Mouse (Mus musculus) hindbrain, embryonic 13.5 days (tissue): ENCODE results near the gene Znrf1. TPM values are rescaled to one million over a fixed set of nuclear protein-coding genes. Genes with fewer than 3 reads are reported as not detected.

Source experiments
- ATAC-seq: fragments of 200-750 bp; cut with Nextera tagmentation; 2 replicates; pipeline ENCODE4 v1.8.0; 2017; ENCODE audit warnings: moderate TSS enrichment; ENCODE audit not compliant: low FRiP score
- H3K27ac ChIP-seq: fragments of 300-500 bp; sonication (generic); 2 replicates; pipeline ENCODE4 v1.5.1; 2015; ENCODE audit warnings: inconsistent platforms, mild to moderate bottlenecking, moderate library complexity
- H3K27me3 ChIP-seq: fragments of 300-500 bp; sonication (generic); 2 replicates; pipeline ENCODE4 v1.6.1; 2015; ENCODE audit warnings: mild to moderate bottlenecking, inconsistent platforms
- H3K36me3 ChIP-seq: fragments of 300-500 bp; sonication (generic); 2 replicates; pipeline ENCODE4 v1.6.1; 2015; ENCODE audit warnings: mild to moderate bottlenecking, inconsistent platforms
- H3K4me1 ChIP-seq: fragments of 300-500 bp; sonication (generic); replicated peaks from 2 replicates; pipeline ENCODE4 v1.6.1; 2015; ENCODE audit warnings: inconsistent platforms
- H3K4me2 ChIP-seq: fragments of 300-500 bp; sonication (generic); 2 replicates; pipeline ENCODE4 v1.6.1; 2015; ENCODE audit warnings: inconsistent platforms, mild to moderate bottlenecking, moderate library complexity
- H3K4me3 ChIP-seq: fragments of 300-500 bp; sonication (generic); 2 replicates; pipeline ENCODE4 v1.5.1; 2015; ENCODE audit warnings: mild to moderate bottlenecking, inconsistent platforms
- H3K9ac ChIP-seq: fragments of 300-500 bp; sonication (generic); 2 replicates; pipeline ENCODE4 v1.6.1; 2015; ENCODE audit warnings: mild to moderate bottlenecking, inconsistent platforms
- H3K9me3 ChIP-seq: fragments of 300-500 bp; sonication (generic); 2 replicates; pipeline ENCODE4 v1.6.1; 2016; ENCODE audit warnings: inconsistent platforms
- WGBS: fragments of 180-500 bp; shearing (Covaris S2); methylation state at CpG from one replicate; pipeline ENCODE4 v1.1.7; 2015; 5-methylcytosine and 5-hydroxymethylcytosine counted together
- polyA plus RNA-seq: library from polyadenylated mRNA; unstranded; fragments of >200 nt; fragmentation: Nextera tagmentation; extraction: Ambion mirVana; gene quantifications from 2 replicates; pipeline ENCODE4 v1.2.1, GENCODE M21; 2015

The Znrf1 gene
- polyA plus RNA-seq, 1 experiment from 2014 or later: 80.0 TPM

GRCm38 (mm10) chr8:111614786-111615701, 79.1 kb downstream of the Znrf1 start:
- Histone ChIP-seq H3K4me1 (peaks cover 14% of the 10 kb centered on the region), H3K9me3 (no peaks in the 10 kb centered on the region), H3K9ac (no peak overlapping the region), H3K36me3 (peaks cover 35% of the 10 kb centered on the region), H3K27me3 (no peaks in the 10 kb centered on the region), H3K27ac (no peak overlapping the region), H3K4me3 (no peak overlapping the region), H3K4me2 (no peak overlapping the region)
- no peak for ATAC-seq
- 88% methylated on average over 6 of the region's 6 CpGs for WGBS

- Histone ChIP-seq H3K9me3 (no peaks in the 10 kb centered on the region), H3K27me3 (no peaks in the 10 kb centered on the region), H3K4me2 (no peak overlapping the region), H3K4me1 (peaks cover 30% of the 10 kb centered on the region), H3K36me3 (peaks cover 37% of the 10 kb centered on the region), H3K27ac (no peak overlapping the region), H3K4me3 (no peak overlapping the region), H3K9ac (no peak overlapping the region)
- 60% methylated on average over 6 of the region's 6 CpGs for WGBS
- ATAC-seq: no peak
Observed at GRCm38 (mm10) chr8:111617812-111618211, 81.9 kb downstream of the Znrf1 start.

- Histone ChIP-seq H3K4me2 (no peak overlapping the region), H3K4me3 (no peak overlapping the region), H3K36me3 (peaks cover 36% of the 10 kb centered on the region), H3K4me1 (peaks cover 32% of the 10 kb centered on the region), H3K27me3 (no peaks in the 10 kb centered on the region), H3K9me3 (no peaks in the 10 kb centered on the region), H3K9ac (no peak overlapping the region), H3K27ac (no peak overlapping the region)
- no peak for ATAC-seq
- WGBS: 88% methylated on average over 4 of the region's 4 CpGs
Observed at GRCm38 (mm10) chr8:111618273-111618672, 82.4 kb downstream of the Znrf1 start.

- peaks cover 32% of the 10 kb centered on the region for H3K4me1 ChIP-seq
- 85% methylated on average over 1 of the region's 1 CpGs for whole genome bisulfite sequencing
- no peaks in the 10 kb centered on the region for H3K9me3 ChIP-seq
- H3K36me3 ChIP-seq: peaks cover 43% of the 10 kb centered on the region
- H3K4me2 ChIP-seq: no peak overlapping the region
- H3K4me3 ChIP-seq: no peak overlapping the region
- no peak overlapping the region for H3K9ac ChIP-seq
- H3K27ac ChIP-seq: 0 out of 2 replicates have a peak overlapping the region, but pooled peaks have one; percentile 13
- ATAC-seq: no peak
- no peaks in the 10 kb centered on the region for H3K27me3 ChIP-seq
Observed at GRCm38 (mm10) chr8:111619936-111620335, 84.0 kb downstream of the Znrf1 start.

- WGBS: 57% methylated on average over 3 of the region's 3 CpGs
Observed at GRCm38 (mm10) chr8:111622104-111622503, 86.2 kb downstream of the Znrf1 start.

GRCm38 (mm10) chr8:111622553-111622952, 86.7 kb downstream of the Znrf1 start:
- Histone ChIP-seq H3K36me3 (peaks cover 43% of the 10 kb centered on the region), H3K4me3 (no peak overlapping the region), H3K9me3 (no peaks in the 10 kb centered on the region), H3K4me1 (peaks cover 18% of the 10 kb centered on the region), H3K27me3 (no peaks in the 10 kb centered on the region), H3K27ac (peak overlapping the region; percentile 60; the same call in 1 of the 2 replicates), H3K9ac (peak overlapping the region; percentile 39; the same call in 1 of the 2 replicates), H3K4me2 (no peak overlapping the region)
- no peak for ATAC-seq
- 58% methylated on average over 10 of the region's 10 CpGs for WGBS

More at GRCm38 (mm10) chr8:111622104-111622503, 86.2 kb downstream of the Znrf1 start:
- Histone ChIP-seq H3K9ac (0 out of 2 replicates have a peak overlapping the region, but pooled peaks have one; percentile 39), H3K9me3 (no peaks in the 10 kb centered on the region), H3K4me1 (peaks cover 21% of the 10 kb centered on the region), H3K4me2 (no peak overlapping the region), H3K27me3 (no peaks in the 10 kb centered on the region), H3K27ac (peak overlapping the region; percentile 60), H3K4me3 (no peak overlapping the region), H3K36me3 (peaks cover 43% of the 10 kb centered on the region)
- no peak for ATAC-seq

- peak overlapping the region; percentile 20; the same call in 1 of the 2 replicates for H3K9ac ChIP-seq
- no peaks in the 10 kb centered on the region for H3K9me3 ChIP-seq
- no peaks in the 10 kb centered on the region for H3K27me3 ChIP-seq
- peaks cover 18% of the 10 kb centered on the region for H3K4me1 ChIP-seq
- H3K27ac ChIP-seq: no peak overlapping the region
- 85% methylated on average over 12 of the region's 12 CpGs for WGBS
- no peak overlapping the region for H3K4me3 ChIP-seq
- H3K36me3 ChIP-seq: peaks cover 45% of the 10 kb centered on the region
- no peak overlapping the region for H3K4me2 ChIP-seq
- no peak for ATAC-seq
Observed at GRCm38 (mm10) chr8:111624081-111624852, 88.4 kb downstream of the Znrf1 start.

GRCm38 (mm10) chr8:111624853-111625221, 88.9 kb downstream of the Znrf1 start:
- Histone ChIP-seq H3K4me3 (no peak overlapping the region), H3K9me3 (no peaks in the 10 kb centered on the region), H3K36me3 (peaks cover 41% of the 10 kb centered on the region), H3K27ac (peak overlapping the region; percentile 30; the same call in 1 of the 2 replicates), H3K9ac (no peak overlapping the region), H3K27me3 (no peaks in the 10 kb centered on the region), H3K4me1 (peaks cover 22% of the 10 kb centered on the region), H3K4me2 (no peak overlapping the region)
- no peak for ATAC-seq
- WGBS: 90% methylated on average over 10 of the region's 10 CpGs

GRCm38 (mm10) chr8:111625694-111626527, 90.0 kb downstream of the Znrf1 start:
- no peaks in the 10 kb centered on the region for H3K27me3 ChIP-seq
- WGBS: 34% methylated on average over 6 of the region's 6 CpGs
- peaks cover 34% of the 10 kb centered on the region for H3K36me3 ChIP-seq
- H3K4me2 ChIP-seq: no peak overlapping the region
- no peak overlapping the region for H3K9ac ChIP-seq
- H3K27ac ChIP-seq: no peak overlapping the region
- no peaks in the 10 kb centered on the region for H3K9me3 ChIP-seq
- H3K4me1 ChIP-seq: peaks cover 24% of the 10 kb centered on the region
- ATAC-seq: no peak
- no peak overlapping the region for H3K4me3 ChIP-seq

GRCm38 (mm10) chr8:111626528-111626820, 90.6 kb downstream of the Znrf1 start:
- H3K9ac ChIP-seq: no peak overlapping the region
- peaks cover 30% of the 10 kb centered on the region for H3K36me3 ChIP-seq
- H3K4me3 ChIP-seq: no peak overlapping the region
- H3K4me2 ChIP-seq: no peak overlapping the region
- no peaks in the 10 kb centered on the region for H3K27me3 ChIP-seq
- no peaks in the 10 kb centered on the region for H3K9me3 ChIP-seq
- no peak overlapping the region for H3K27ac ChIP-seq
- peaks cover 20% of the 10 kb centered on the region for H3K4me1 ChIP-seq
- WGBS: 73% methylated on average over 8 of the region's 8 CpGs
- ATAC-seq: no peak

- Histone ChIP-seq H3K27ac (no peak overlapping the region), H3K27me3 (no peaks in the 10 kb centered on the region), H3K36me3 (peaks cover 25% of the 10 kb centered on the region), H3K9me3 (no peaks in the 10 kb centered on the region), H3K4me1 (peaks cover 15% of the 10 kb centered on the region), H3K4me3 (no peak overlapping the region), H3K4me2 (no peak overlapping the region), H3K9ac (no peak overlapping the region)
- WGBS: 94% methylated on average over 14 of the region's 14 CpGs
- ATAC-seq: no peak
Observed at GRCm38 (mm10) chr8:111626933-111627332, 91.0 kb downstream of the Znrf1 start.

- Histone ChIP-seq H3K9ac (no peak overlapping the region), H3K36me3 (peaks cover 17% of the 10 kb centered on the region), H3K27ac (no peak overlapping the region), H3K4me2 (no peak overlapping the region), H3K9me3 (no peaks in the 10 kb centered on the region), H3K4me3 (no peak overlapping the region), H3K4me1 (peaks cover 8% of the 10 kb centered on the region), H3K27me3 (no peaks in the 10 kb centered on the region)
- WGBS: 98% methylated on average over 9 of the region's 9 CpGs
- ATAC-seq: no peak
Observed at GRCm38 (mm10) chr8:111627923-111628322, 92.0 kb downstream of the Znrf1 start.
